Mouse (Mus musculus) MEL (cell line): ENCODE data around the gene Slc10a6. TPM values are rescaled to one million over a fixed set of nuclear protein-coding genes. Genes with fewer than 3 reads are reported as not detected.

ENCODE experiments used
- DNase-seq: peaks from one replicate; pipeline ENCODE4 v3.0.0; 2011; ENCODE audit warnings: low read depth, low spot score
- H3K27ac ChIP-seq: 2 replicates; pipeline ENCODE4 v1.5.1; 2012; ENCODE audit warnings: low read depth, mild to moderate bottlenecking, control low read depth, low read length, moderate library complexity; ENCODE audit not compliant: control insufficient read depth
- H3K27me3 ChIP-seq, 2 experiments: fragments of 150-350 bp in 1 of 2; sonication (generic) in 1 of 2; 2 replicates each; pipeline ENCODE4 v1.6.1; 2012; ENCODE audit warnings: low read length in 2 of 2, mild to moderate bottlenecking in 2 of 2, improper control_type of control experiment in 1 of 2, moderate library complexity in 1 of 2; ENCODE audit not compliant: insufficient read depth in 2 of 2, control insufficient read depth in 1 of 2
- H3K36me3 ChIP-seq, 2 experiments: 2 replicates each; pipeline ENCODE4 v1.6.1; 2012 to 2014; ENCODE audit warnings: low read length in 2 of 2, improper control_type of control experiment in 1 of 2, inconsistent platforms in 1 of 2, mild to moderate bottlenecking in 1 of 2; ENCODE audit not compliant: insufficient read depth in 2 of 2, control insufficient read depth in 1 of 2
- H3K4me1 ChIP-seq, 2 experiments: fragments of 150-350 bp in 1 of 2; sonication (generic) in 1 of 2; 2 replicates each; pipeline ENCODE4 v1.6.1; 2012; ENCODE audit warnings: low read length in 2 of 2, improper control_type of control experiment in 1 of 2, mild to moderate bottlenecking in 1 of 2; ENCODE audit not compliant: insufficient read depth in 2 of 2, control insufficient read depth in 1 of 2
- H3K4me3 ChIP-seq, 2 experiments: fragments of 150-350 bp in 1 of 2; sonication (generic) in 1 of 2; 2 replicates each; pipeline ENCODE4 v1.5.1; 2012; ENCODE audit warnings: low read depth in 2 of 2, low read length in 2 of 2, mild to moderate bottlenecking in 2 of 2, moderate library complexity in 2 of 2, control low read depth in 1 of 2, improper control_type of control experiment in 1 of 2; ENCODE audit not compliant: control insufficient read depth in 1 of 2, insufficient read depth in 1 of 2
- H3K79me2 ChIP-seq: 2 replicates; pipeline ENCODE4 v1.6.1; 2012; ENCODE audit warnings: mild to moderate bottlenecking, low read length, moderate library complexity; ENCODE audit not compliant: control insufficient read depth, poor library complexity, insufficient read depth
- H3K9ac ChIP-seq: 2 replicates; pipeline ENCODE4 v1.6.1; 2012; ENCODE audit warnings: low read depth, mild to moderate bottlenecking, control low read depth, low read length, moderate library complexity; ENCODE audit not compliant: control insufficient read depth, poor library complexity, severe bottlenecking
- H3K9me3 ChIP-seq: fragments of 150-350 bp; sonication (generic); replicated peaks from 2 replicates; pipeline ENCODE4 v1.6.1; 2012; ENCODE audit warnings: mild to moderate bottlenecking, low read length, improper control_type of control experiment, moderate library complexity; ENCODE audit not compliant: insufficient read depth
- BHLHE40 ChIP-seq: IDR thresholded peaks from 2 replicates; pipeline ENCODE4 v1.6.1; 2012; ENCODE audit warnings: low read depth, mild to moderate bottlenecking, inconsistent platforms, low read length, improper control_type of control experiment, borderline replicate concordance
- EP300 ChIP-seq, 2 experiments: IDR thresholded peaks; 2 replicates each; pipeline ENCODE4 v1.6.1; 2011; ENCODE audit warnings: improper control_type of control experiment in 2 of 2, low read length in 2 of 2, low read depth in 1 of 2, mild to moderate bottlenecking in 1 of 2
- ETS1 ChIP-seq: IDR thresholded peaks from 2 replicates; pipeline ENCODE4 v1.6.1; 2012; ENCODE audit warnings: low read depth, mild to moderate bottlenecking, inconsistent platforms, low read length, improper control_type of control experiment, moderate library complexity
- HCFC1 ChIP-seq: IDR thresholded peaks from 2 replicates; pipeline ENCODE4 v1.6.1; 2012; ENCODE audit warnings: low read depth, mild to moderate bottlenecking, inconsistent platforms, low read length, improper control_type of control experiment, moderate library complexity
- KAT2A ChIP-seq: conservative IDR thresholded peaks from 2 replicates; pipeline ENCODE4 v1.6.1; 2012; ENCODE audit warnings: low read depth, low read length, improper control_type of control experiment, inconsistent platforms
- MAFK ChIP-seq: IDR thresholded peaks from 2 replicates; pipeline ENCODE4 v1.6.1; 2011; ENCODE audit warnings: low read depth, mild to moderate bottlenecking, low read length, improper control_type of control experiment, borderline replicate concordance
- MAX ChIP-seq: IDR thresholded peaks from 2 replicates; pipeline ENCODE4 v1.6.1; 2011; ENCODE audit warnings: low read length, improper control_type of control experiment
- MYB ChIP-seq: IDR thresholded peaks from 2 replicates; pipeline ENCODE4 v1.6.1; 2011; ENCODE audit warnings: mild to moderate bottlenecking, low read depth, low read length, improper control_type of control experiment
- POLR2A ChIP-seq, 2 experiments: IDR thresholded peaks; 2 replicates each; pipeline ENCODE4 v1.6.1; 2011 to 2012; ENCODE audit warnings: low read length in 2 of 2, mild to moderate bottlenecking in 2 of 2, control low read depth in 1 of 2, improper control_type of control experiment in 1 of 2, low read depth in 1 of 2, moderate library complexity in 1 of 2; ENCODE audit not compliant: control insufficient read depth in 1 of 2, insufficient read depth in 1 of 2, poor library complexity in 1 of 2
- POLR2AphosphoS5 ChIP-seq: IDR thresholded peaks from 2 replicates; pipeline ENCODE4 v1.6.1; 2012; ENCODE audit warnings: low read depth, borderline replicate concordance, mild to moderate bottlenecking, inconsistent platforms, low read length, moderate library complexity, mixed read lengths
- RCOR1 ChIP-seq: IDR thresholded peaks from 2 replicates; pipeline ENCODE4 v1.6.1; 2012; ENCODE audit warnings: low read depth, mild to moderate bottlenecking, inconsistent platforms, low read length, improper control_type of control experiment
- SIN3A ChIP-seq: IDR thresholded peaks from 2 replicates; pipeline ENCODE4 v1.6.1; 2012; ENCODE audit warnings: low read length, improper control_type of control experiment, inconsistent platforms
- SMC3 ChIP-seq: IDR thresholded peaks from 2 replicates; pipeline ENCODE4 v1.6.1; 2011; ENCODE audit warnings: low read depth, low read length, improper control_type of control experiment
- TBP ChIP-seq: IDR thresholded peaks from 2 replicates; pipeline ENCODE4 v1.8.0; 2011; ENCODE audit warnings: low read depth, low read length, improper control_type of control experiment
- USF1 ChIP-seq: IDR thresholded peaks from 2 replicates; pipeline ENCODE4 v1.6.1; 2014; ENCODE audit warnings: low read depth, mild to moderate bottlenecking, inconsistent platforms, low read length, improper control_type of control experiment, moderate library complexity
- ZC3H11A ChIP-seq: IDR thresholded peaks from 2 replicates; pipeline ENCODE4 v1.6.1; 2012; ENCODE audit warnings: low read depth, mild to moderate bottlenecking, inconsistent platforms, low read length, improper control_type of control experiment
- ZNF384 ChIP-seq: IDR thresholded peaks from 2 replicates; pipeline ENCODE4 v1.6.1; 2012; ENCODE audit warnings: low read depth, mild to moderate bottlenecking, inconsistent platforms, low read length, improper control_type of control experiment
- polyA plus RNA-seq, 2 experiments: library from polyadenylated mRNA; stranded (reverse) in 1 of 2; unstranded in 1 of 2; fragments of >175 nt in 1 of 2; fragments of >200 nt in 1 of 2; gene quantifications; 2 replicates each; pipeline versions ENCODE4 v1.2.1 to v1.2.4; 2012; ENCODE audit warnings: low replicate concordance in 2 of 2, low read depth in 1 of 2; ENCODE audit not compliant: insufficient read length in 2 of 2, insufficient read depth in 1 of 2, missing spikeins in 1 of 2
- total RNA-seq: library from RNA; depleted of rRNA; stranded (reverse); fragments of 300-350 nt; gene quantifications from 2 replicates; pipeline ENCODE4 v1.2.3, GENCODE M21; 2012; rRNA removed

Slc10a6 gene
- total RNA-seq (not detected in 2 replicates), polyA plus RNA-seq (not detected)

DNA sequence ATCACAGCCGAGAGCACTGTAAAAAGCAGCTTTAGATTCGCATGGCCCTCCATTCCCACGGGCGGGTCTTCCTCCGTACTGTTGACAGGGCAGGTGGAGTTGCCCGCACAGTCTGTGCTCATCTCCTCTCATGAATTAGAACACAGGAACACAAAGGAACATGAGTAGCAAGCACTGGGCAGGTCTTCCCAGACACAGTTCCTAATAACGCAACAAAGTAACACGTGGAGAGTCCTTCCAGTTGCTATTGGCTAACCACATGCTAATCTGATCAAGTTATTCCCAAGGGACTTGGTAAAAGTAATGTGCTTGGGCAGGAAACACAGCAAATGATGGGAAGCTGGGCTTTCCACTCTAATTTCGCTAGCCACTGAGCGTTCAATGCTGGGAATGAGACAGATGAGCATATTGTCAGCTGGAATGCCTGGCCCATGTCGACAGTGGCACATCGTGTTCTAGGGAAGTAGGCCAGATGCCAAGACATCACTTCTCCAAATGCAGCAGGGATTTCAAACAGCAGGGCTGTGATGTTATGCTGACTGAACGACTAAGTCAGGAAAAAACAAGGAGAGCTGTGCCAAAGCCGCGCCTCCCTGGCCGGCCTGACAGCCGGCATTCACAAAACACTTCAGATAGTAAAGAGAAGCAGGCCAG is at the start of gene Slc10a6:
Slc10a6 (minus strand) TSS at position 293 of the 654 bp plus-strand sequence.
- no peak for TF ChIP-seq USF1
- TF ChIP-seq MAFK = no peak
- no peak for TF ChIP-seq POLR2A (IDR thresholded peaks at IDR 0.05; ENCODE audit: control insufficient read depth in 1 of 2, insufficient read depth in 1 of 2, low read depth in 1 of 2, low read length in 2 of 2, poor library complexity in 1 of 2)
- TF ChIP-seq POLR2AphosphoS5 = no peak
- no peak for TF ChIP-seq TBP
- no peak for TF ChIP-seq BHLHE40
- no peak for TF ChIP-seq MAX
- no peak for TF ChIP-seq ETS1
- no peak for TF ChIP-seq KAT2A
- no peak for TF ChIP-seq RCOR1
- no peak for TF ChIP-seq SMC3
- TF ChIP-seq ZNF384 = no peak
- no peak for TF ChIP-seq MYB
- no peak for TF ChIP-seq ZC3H11A
- no peak for TF ChIP-seq EP300 (IDR thresholded peaks at IDR 0.05; ENCODE audit: low read depth in 1 of 2, low read length in 2 of 2)
- no peak for TF ChIP-seq SIN3A
- TF ChIP-seq HCFC1 = no peak
- Histone ChIP-seq H3K4me1 (no peaks in the 10 kb centered on the region), H3K27ac (no peak within 1 kb of the TSS), H3K27me3 (no peaks in the 10 kb centered on the region; a peak in 2 of 4 replicates), H3K9me3 (no peaks in the 10 kb centered on the region), H3K79me2 (no peaks in the 10 kb centered on the region), H3K36me3 (no peaks in the 10 kb centered on the region), H3K4me3 (no peak within 1 kb of the TSS), H3K9ac (no peak within 1 kb of the TSS)
- DNase-seq = no peak

DNA sequence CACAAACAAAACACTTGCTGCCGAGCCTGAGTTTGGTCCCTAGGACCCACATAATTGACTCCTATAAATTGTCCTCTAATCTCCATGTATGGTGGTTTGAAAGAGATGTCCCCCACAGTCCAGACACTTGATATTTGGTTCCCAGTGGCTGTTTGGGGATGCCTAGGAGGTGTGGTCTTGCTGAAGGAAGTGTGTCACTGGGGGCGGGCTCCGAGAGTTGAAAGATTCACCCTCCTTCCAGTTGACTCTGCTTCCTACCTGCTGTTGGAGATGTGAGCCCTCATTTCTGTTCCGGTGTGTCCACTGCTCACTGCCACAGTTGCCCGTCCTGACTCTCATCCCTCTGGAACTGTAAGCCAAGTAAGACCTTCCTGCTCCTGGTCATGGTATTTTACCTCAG is 49.8 kb upstream of the Slc10a6 start:
- H3K9me3 ChIP-seq = no peaks in the 10 kb centered on the region
- no peak overlapping the region for H3K27ac ChIP-seq
- H3K4me3 ChIP-seq = no peak overlapping the region
- H3K4me1 ChIP-seq = no peaks in the 10 kb centered on the region
- peaks cover 0 to 2% of the 10 kb centered on the region in 2 experiments; a peak in 1 of 4 replicates for H3K27me3 ChIP-seq
- H3K36me3 ChIP-seq = no peaks in the 10 kb centered on the region
- DNase-seq = no peak
- no peaks in the 10 kb centered on the region for H3K79me2 ChIP-seq
- no peak overlapping the region for H3K9ac ChIP-seq
- TF ChIP-seq SMC3 = no peak
